Mouse (Mus musculus) C2C12 (cell line): Measurements from ENCODE around the gene Muc2. TPM values are rescaled to one million over a fixed set of nuclear protein-coding genes. Genes with fewer than 3 reads are reported as not detected.

ENCODE experiments used
- H3K27me3 ChIP-seq: one replicate; pipeline ENCODE4 v1.6.1; 2011; ENCODE audit not compliant: control insufficient read depth, insufficient read depth, insufficient read length
- H3K36me3 ChIP-seq: one replicate; pipeline ENCODE4 v1.6.1; 2011; ENCODE audit not compliant: control insufficient read depth, insufficient read depth
- H3K4me3 ChIP-seq: one replicate; pipeline ENCODE4 v1.5.1; 2011; ENCODE audit warnings: mild to moderate bottlenecking, control low read depth; ENCODE audit not compliant: poor library complexity, insufficient read depth, severe bottlenecking
- H3K79me2 ChIP-seq: one replicate; pipeline ENCODE4 v1.6.1; 2011; ENCODE audit not compliant: control insufficient read depth, insufficient read depth
- H3K79me3 ChIP-seq: one replicate; pipeline ENCODE4 v1.6.1; 2011; ENCODE audit warnings: low read depth, control low read depth
- H3ac ChIP-seq: one replicate; pipeline ENCODE3; 2011; ENCODE audit warnings: low read depth; ENCODE audit not compliant: control insufficient read depth, insufficient read length
- CEBPB ChIP-seq: IDR thresholded peaks from one replicate; pipeline ENCODE4 v1.6.1; 2011; ENCODE audit warnings: low read depth, mild to moderate bottlenecking, control low read depth, moderate library complexity
- CTCF ChIP-seq: IDR thresholded peaks from one replicate; pipeline ENCODE4 v1.5.1; 2011; ENCODE audit not compliant: control insufficient read depth, insufficient read depth, insufficient read length
- FOSL1 ChIP-seq: IDR thresholded peaks from one replicate; pipeline ENCODE4 v1.8.0; 2011; ENCODE audit warnings: mild to moderate bottlenecking, low read length; ENCODE audit not compliant: poor library complexity, insufficient read depth, severe bottlenecking
- MAX ChIP-seq: IDR thresholded peaks from one replicate; pipeline ENCODE4 v1.6.1; 2011; ENCODE audit warnings: mild to moderate bottlenecking, control low read depth
- MYOD1 ChIP-seq: IDR thresholded peaks from one replicate; pipeline ENCODE4 v1.6.1; 2011; ENCODE audit warnings: low read depth; ENCODE audit not compliant: control insufficient read depth, insufficient read length
- MYOG ChIP-seq: IDR thresholded peaks from one replicate; pipeline ENCODE4 v1.6.1; 2011; ENCODE audit not compliant: control insufficient read depth, insufficient read length; ENCODE audit errors: extremely low read depth
- USF1 ChIP-seq: IDR thresholded peaks from one replicate; pipeline ENCODE4 v1.6.1; 2011; ENCODE audit warnings: low read depth, mild to moderate bottlenecking, control low read depth, moderate library complexity
- polyA plus RNA-seq: library from polyadenylated mRNA; unstranded; fragments of >200 nt; fragmentation: generic; extraction: Trizol; gene quantifications from one replicate; pipeline ENCODE4 v1.2.1, GENCODE M21; 2012; ENCODE audit warnings: missing spikeins

The Muc2 gene
- polyA plus RNA-seq, 1 experiment = 0.02 TPM

GRCm38 (mm10) chr7:141671626-141672291 lies 18.4 kb upstream of the Muc2 start:
- Histone ChIP-seq H3K79me3 (no peaks in the 10 kb centered on the region), H3K27me3 (peaks cover 13% of the 10 kb centered on the region), H3K36me3 (no peaks in the 10 kb centered on the region), H3K4me3 (no peak overlapping the region), H3ac (no peak overlapping the region), H3K79me2 (no peaks in the 10 kb centered on the region)
- TF ChIP-seq MAX (no peak), CEBPB (no peak), MYOD1 (no peak), CTCF (no peak), FOSL1 (no peak), MYOG (no peak), USF1 (no peak)

GRCm38 (mm10) chr7:141678922-141679321 lies 11.2 kb upstream of the Muc2 start:
- Histone ChIP-seq H3ac (no peak overlapping the region), H3K27me3 (peaks cover 39% of the 10 kb centered on the region), H3K36me3 (no peaks in the 10 kb centered on the region), H3K4me3 (no peak overlapping the region), H3K79me2 (no peaks in the 10 kb centered on the region), H3K79me3 (no peaks in the 10 kb centered on the region)
- no peak for TF ChIP-seq USF1
- TF ChIP-seq MYOG = no peak
- no peak for TF ChIP-seq CTCF

GRCm38 (mm10) chr7:141687330-141687729 lies 2.8 kb upstream of the Muc2 start:
- Histone ChIP-seq H3ac (no peak overlapping the region), H3K27me3 (peaks cover 28% of the 10 kb centered on the region), H3K79me2 (no peaks in the 10 kb centered on the region), H3K36me3 (no peaks in the 10 kb centered on the region), H3K4me3 (no peak overlapping the region), H3K79me3 (no peaks in the 10 kb centered on the region)
- TF ChIP-seq MYOG (no peak), CEBPB (no peak), MYOD1 (no peak), CTCF (no peak), MAX (no peak), USF1 (no peak), FOSL1 (no peak)

GRCm38 (mm10) chr7:141693591-141694273 lies 3.6 kb downstream of the Muc2 start:
- Histone ChIP-seq H3K79me2 (no peaks in the 10 kb centered on the region), H3K27me3 (peaks cover 75% of the 10 kb centered on the region), H3K36me3 (no peaks in the 10 kb centered on the region), H3K4me3 (no peak overlapping the region), H3K79me3 (no peaks in the 10 kb centered on the region), H3ac (no peak overlapping the region)
- TF ChIP-seq CTCF (no peak), CEBPB (no peak)

- H3K27me3 ChIP-seq = peaks cover 80% of the 10 kb centered on the region
- no peak overlapping the region for H3ac ChIP-seq
- H3K36me3 ChIP-seq = no peaks in the 10 kb centered on the region
- TF ChIP-seq CEBPB (no peak), MYOD1 (no peak), USF1 (no peak)
- no peaks in the 10 kb centered on the region for H3K79me2 ChIP-seq
- H3K79me3 ChIP-seq = no peaks in the 10 kb centered on the region
- no peak overlapping the region for H3K4me3 ChIP-seq
Observed at GRCm38 (mm10) chr7:141694274-141694639, 4.1 kb downstream of the Muc2 start.

- H3K79me3 ChIP-seq = no peaks in the 10 kb centered on the region
- H3K27me3 ChIP-seq = peaks cover 72% of the 10 kb centered on the region
- H3K36me3 ChIP-seq = no peaks in the 10 kb centered on the region
- no peak overlapping the region for H3K4me3 ChIP-seq
- no peaks in the 10 kb centered on the region for H3K79me2 ChIP-seq
- no peak for TF ChIP-seq MYOG
- no peak for TF ChIP-seq MAX
- TF ChIP-seq USF1 = no peak
- no peak for TF ChIP-seq FOSL1
- TF ChIP-seq MYOD1 = no peak
- no peak for TF ChIP-seq CEBPB
- TF ChIP-seq CTCF = no peak
- H3ac ChIP-seq = no peak overlapping the region
Observed at GRCm38 (mm10) chr7:141696538-141696937, 6.4 kb downstream of the Muc2 start.
